Mouse (Mus musculus): ENCODE data around the gene Cyp4a30b. TPM values are rescaled to one million over a fixed set of nuclear protein-coding genes. Genes with fewer than 3 reads are reported as not detected.
"Not testable (repeated sequence)": the region's sequence is repeated elsewhere in the genome, so short reads cannot be mapped to it uniquely, and the experiment has no call there.

Cyp4a30b gene
- total RNA-seq (2021): not detected
- long read RNA-seq, experiment 1: 0 reads
- long read RNA-seq, experiment 2: 0 reads

DNA sequence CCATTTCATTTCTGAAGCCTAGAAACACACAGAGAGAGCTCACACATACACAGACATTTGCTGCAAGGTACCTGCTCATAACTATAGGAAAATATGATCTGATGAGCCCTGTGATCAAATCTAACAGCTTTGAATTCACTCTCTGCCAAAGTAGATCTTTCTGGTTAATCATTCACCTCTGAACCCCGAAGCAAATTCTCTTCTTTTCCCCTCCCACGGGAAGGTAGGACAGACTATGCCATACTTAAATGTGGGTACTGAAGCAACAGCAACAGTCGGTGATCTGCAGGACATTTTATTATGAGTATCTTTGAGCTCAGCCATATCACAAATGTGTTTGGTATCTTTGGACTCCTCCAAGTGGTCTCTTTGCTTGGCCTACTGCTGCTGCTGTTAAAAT is at the start of gene Cyp4a30b:
Gene Cyp4a30b (plus strand): TSS at position 301 of the 400 bp plus-strand sequence.
- DNase-seq (ENCODE audit: low spot score in 2 of 2): no peak

DNA sequence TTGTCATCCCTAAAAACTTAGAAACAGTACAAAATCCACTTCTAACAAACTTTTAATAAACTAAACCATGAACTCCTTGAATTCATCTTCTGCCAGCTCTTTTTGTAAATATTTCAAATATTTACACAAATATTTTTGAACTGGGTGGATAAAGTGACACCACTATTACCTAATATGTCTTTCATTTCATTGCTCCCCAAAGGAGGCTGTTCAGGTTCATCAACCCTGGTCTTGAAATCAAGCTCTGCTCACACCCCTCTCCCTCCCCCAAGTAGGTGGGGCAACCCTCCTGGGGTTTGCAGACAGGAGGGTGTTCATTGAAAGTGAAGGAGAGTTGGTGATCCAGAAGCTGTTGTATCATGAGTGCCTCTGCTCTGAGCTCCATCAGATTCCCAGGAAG is 41.1 kb upstream of the Cyp4a30b start, which contains the start of gene Cyp4a12b:
Gene Cyp4a12b (plus strand): TSS at position 301 of the 400 bp plus-strand sequence.
- DNase-seq (ENCODE audit: low spot score in 2 of 2): not testable (repeated sequence)

DNA sequence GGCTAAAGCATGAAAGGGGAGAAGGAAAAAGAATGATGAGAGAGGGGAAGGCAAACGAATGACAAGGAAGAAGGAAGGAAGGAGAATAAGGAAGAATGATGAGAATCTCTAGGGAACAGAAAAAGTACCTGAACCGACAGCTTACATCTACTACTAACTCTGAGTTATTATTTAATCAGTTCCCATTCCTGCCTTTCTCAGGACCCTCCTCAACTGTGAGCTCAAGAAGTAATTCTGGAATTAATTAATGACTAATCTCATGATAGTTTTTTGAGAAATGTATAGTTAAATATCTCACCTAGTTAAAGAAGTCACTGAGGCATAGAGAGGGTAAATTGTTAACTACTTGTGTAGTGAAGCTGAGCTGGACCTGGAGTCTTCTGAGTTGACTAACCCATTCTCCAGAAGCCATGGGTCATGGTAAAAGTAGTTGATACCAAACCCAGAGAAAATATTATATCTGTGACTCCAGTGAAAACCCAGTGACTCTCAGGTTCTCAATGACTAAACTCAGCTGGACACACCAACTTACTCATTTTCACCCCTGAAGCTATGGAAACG is 1.7 kb upstream of the Cyp4a30b start:
- no peak for DNase-seq (ENCODE audit: low spot score in 2 of 2)

DNA sequence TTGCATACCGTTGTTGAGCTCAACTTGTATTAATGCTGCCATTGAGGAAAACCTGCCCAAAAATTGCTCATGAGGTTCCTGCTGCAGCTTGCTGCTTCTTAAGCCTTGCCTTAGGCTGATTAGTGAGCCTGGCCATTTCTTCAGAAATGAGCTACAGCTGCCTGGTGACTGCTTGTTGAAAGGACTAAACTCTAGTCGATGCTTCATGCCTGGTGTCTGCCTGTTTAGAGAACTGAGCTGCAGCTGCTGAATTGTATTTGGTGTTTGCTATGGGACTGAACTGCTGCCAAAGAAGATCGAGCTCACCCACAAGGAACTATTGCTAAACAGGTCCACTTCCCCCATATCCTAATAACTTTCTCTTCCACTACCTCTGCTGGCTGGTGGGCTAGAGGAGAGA is 21.2 kb downstream of the Cyp4a30b start:
- not testable (repeated sequence) for DNase-seq (ENCODE audit: low spot score in 2 of 2)

DNA sequence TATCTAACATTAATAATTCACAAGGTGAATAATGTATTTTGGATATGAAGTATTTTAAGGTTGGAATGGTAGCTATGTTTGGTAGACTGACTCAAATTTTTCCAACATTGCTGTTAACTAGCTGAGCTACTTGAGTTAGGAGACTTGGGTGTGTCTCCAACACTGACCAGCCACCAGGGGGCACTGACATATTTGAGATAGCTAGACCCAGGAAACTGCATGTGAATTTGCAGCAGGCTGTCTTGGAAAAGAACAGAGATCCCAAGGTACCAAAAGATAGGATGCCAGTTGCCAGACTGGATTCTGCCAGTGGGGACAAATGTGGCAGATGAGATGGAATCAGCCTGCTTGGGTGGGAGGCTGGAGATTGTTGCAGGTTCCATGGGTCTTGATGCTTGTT is 23.6 kb downstream of the Cyp4a30b start:
- peak; percentile 6 to 8 for DNase-seq (ENCODE audit: low spot score in 2 of 2)

DNA sequence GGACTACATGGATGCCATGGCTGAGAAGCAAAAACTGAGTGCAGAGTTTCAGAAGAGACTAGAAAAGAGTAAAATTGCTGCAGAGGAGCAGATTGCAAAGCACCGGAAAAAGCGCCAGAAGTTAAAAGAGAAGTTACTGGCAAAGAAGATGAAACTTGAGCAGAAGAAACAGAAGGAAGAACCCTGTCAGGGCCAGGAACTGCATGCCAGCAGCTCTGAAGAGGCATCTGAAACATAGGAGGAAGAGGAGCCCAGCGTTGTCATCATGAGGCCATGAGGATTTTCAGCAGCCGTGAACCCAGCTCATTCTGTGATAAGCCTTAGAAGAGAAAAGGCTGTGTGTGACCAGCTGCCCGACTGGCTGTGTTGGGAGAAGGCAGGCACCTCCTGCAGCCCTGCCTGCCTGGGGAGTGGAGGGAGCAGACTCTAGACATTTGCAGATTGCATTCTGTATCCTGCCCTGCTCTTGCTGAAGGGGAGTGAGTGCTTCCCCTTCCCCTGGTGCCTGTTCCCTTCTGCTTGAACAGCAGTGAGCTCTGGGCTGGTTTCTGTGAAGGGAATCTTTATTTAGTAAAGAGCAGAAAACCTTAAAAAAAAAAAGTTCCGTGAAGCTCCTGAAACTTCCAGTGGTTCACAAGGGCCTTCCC is 28.7 kb downstream of the Cyp4a30b start:
- no peak for DNase-seq (ENCODE audit: low spot score in 2 of 2)

DNA sequence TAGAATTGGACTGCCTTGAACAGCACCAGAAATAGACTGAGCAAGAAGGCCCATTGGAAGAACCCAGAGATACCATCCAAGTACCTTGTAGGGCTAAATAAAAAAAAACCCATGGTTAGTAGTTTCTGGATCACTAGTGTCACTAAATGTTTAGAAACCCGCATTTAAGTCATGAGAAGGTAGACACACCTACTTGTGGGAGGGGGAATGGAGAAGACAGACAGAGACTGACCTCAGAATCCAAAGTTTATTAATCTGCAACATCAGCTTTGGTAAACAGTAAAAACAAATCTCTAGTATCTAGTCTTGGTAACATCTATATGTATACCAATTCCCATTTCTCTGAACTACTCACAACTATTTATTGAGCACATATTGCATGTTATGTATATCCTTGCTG is 43.6 kb downstream of the Cyp4a30b start, which contains the start of gene Cyp4a14:
Gene Cyp4a14 (minus strand): TSS at position 142 of the 400 bp plus-strand sequence.
- no peak for DNase-seq (ENCODE audit: low spot score in 2 of 2)

DNA sequence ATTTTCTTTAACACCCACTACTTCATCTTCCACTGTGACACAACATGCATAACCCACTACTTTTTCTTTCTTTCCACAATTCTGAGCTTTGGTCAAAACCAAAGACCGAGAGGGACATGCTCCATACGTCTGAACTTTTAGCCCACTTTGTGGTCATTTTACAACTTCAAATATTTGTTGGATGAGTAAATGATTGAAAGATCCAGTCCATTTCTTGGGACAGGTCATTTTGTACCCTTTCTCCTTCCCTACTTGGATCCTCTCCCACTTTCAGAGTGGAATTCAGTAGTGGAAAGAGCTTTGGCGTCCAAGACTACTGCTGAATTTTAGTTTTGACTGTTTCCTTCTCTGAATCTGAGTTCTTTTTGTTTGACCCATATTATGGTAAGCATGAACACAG is 45.1 kb downstream of the Cyp4a30b start:
- no peak for DNase-seq (ENCODE audit: low spot score in 2 of 2)

DNA sequence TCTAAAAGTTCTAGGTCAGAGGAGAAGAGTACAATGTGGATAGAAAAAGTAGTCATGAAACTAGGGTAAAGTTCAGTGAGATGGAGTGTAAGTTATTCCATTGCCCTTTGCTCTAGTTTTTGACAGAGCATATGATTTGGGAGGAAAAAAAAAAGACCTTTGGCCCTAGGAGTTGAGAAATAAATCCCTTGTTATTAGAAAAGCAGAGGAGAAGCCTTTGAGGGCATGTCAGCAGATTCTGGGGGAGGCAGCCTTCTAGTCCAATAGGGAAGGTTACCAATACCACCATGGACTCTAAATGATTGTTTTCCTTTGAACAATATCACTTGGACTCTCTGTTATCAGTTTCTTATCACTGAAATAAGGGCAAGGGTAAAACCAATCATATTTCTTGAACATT is 61.6 kb downstream of the Cyp4a30b start:
- not testable (repeated sequence) for DNase-seq (ENCODE audit: low spot score in 2 of 2)

DNA sequence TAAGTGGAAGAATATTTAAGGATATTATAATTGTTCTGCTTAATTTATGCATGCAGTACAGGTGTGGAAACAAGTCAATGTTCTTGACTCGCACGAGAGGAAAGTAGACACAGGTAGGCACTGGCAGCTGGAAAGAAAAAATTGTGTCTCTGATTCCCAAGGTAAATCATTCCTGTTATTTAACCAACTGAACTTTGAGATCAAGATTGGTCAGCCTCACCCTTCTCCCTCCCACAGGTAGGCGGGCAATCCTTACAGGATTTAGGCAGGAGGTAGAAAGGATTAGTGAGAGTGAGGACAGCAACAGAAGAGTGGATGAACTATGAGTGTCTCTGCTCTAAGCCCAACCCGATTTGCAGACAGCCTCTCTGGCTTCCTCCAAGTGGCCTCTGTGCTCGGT is 65.6 kb downstream of the Cyp4a30b start, which contains the start of gene Cyp4a10:
Gene Cyp4a10 (plus strand): TSS at position 265 of the 400 bp plus-strand sequence.
- DNase-seq (ENCODE audit: low spot score in 2 of 2): not testable (repeated sequence)

DNA sequence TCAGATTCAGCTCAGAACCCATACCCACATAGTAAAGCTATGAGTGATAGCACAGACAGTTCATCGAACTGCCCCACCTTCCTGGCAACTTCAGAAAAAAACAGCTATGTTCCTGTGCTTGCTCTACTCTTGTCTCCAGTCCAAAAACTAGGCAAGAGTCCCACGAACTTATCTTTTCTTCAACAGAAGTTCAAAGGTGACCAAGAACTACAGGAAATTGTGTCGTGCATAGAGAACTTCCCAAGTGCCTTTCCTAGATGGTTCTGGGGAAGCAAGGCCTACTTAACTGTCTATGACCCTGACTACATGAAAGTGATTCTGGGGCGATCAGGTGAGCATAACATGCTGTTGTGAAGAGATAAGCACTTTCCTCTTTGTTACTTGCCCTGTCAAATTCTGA is 67.0 kb downstream of the Cyp4a30b start:
- DNase-seq (ENCODE audit: low spot score in 2 of 2): no peak

Other genes with a start within 250 kb of the Cyp4a30b start
- not detected for gene Cyp4a29, start 210.5 kb upstream of the Cyp4a30b start, total RNA-seq (2021)
- not detected for gene Cyp4a12a, start 153.6 kb upstream of the Cyp4a30b start, total RNA-seq (2021)
- under 1 TPM in 1 of 2 experiments, not detected in 1; 0.30 TPM for gene Cyp4a12b, start 41.0 kb upstream of the Cyp4a30b start, total RNA-seq (2021)
- not detected for gene Cyp4a14, start 43.5 kb downstream of the Cyp4a30b start, total RNA-seq (2021)
- not detected for gene Cyp4a10, start 65.7 kb downstream of the Cyp4a30b start, total RNA-seq (2021)
- gene Cyp4a31, start 111.0 kb downstream of the Cyp4a30b start, total RNA-seq (2021): not detected
- gene Cyp4a32, start 148.4 kb downstream of the Cyp4a30b start, total RNA-seq (2021): not detected
- 1 to 10 TPM; 1.9 to 2.0 TPM for gene Cyp4b1, start 195.1 kb downstream of the Cyp4a30b start, total RNA-seq (2021)